Mouse (Mus musculus) gastrocnemius, postnatal 4 days (tissue): ENCODE results near the gene P2rx7. TPM values are rescaled to one million over a fixed set of nuclear protein-coding genes. Genes with fewer than 3 reads are reported as not detected.
A peak's percentile ranks its signal among the peaks of the same experiment; 100 is the strongest.

Source experiments
- DNase-seq, 2 experiments: peaks; one replicate each; pipeline ENCODE4 v3.0.0; 2021 to 2022; ENCODE audit warnings: low spot score in 2 of 2, mixed read lengths in 2 of 2
- long read RNA-seq, 2 experiments: library from polyadenylated mRNA; stranded (forward); transcript quantifications; one replicate each; pipeline ENCODE4 v2.0.0; 2021
- total RNA-seq, 2 experiments: library from RNA; stranded (reverse); gene quantifications; 2 replicates each; pipeline ENCODE4 v1.2.3; 2021

P2rx7 gene
- 1 to 10 TPM; 5.1 to 6.0 TPM for total RNA-seq
- long read RNA-seq, experiment 1, full-length matches to known transcripts: 3 of 3 reads
- long read RNA-seq, experiment 1, partial matches to known transcripts: 0 of 3 reads
- long read RNA-seq, experiment 1, other reads (novel, unspliced or antisense): 0 of 3 reads
- long read RNA-seq, experiment 2, full-length matches to known transcripts: 5 of 5 reads
- long read RNA-seq, experiment 2, partial matches to known transcripts: 0 of 5 reads
- long read RNA-seq, experiment 2, other reads (novel, unspliced or antisense): 0 of 5 reads

DNA sequence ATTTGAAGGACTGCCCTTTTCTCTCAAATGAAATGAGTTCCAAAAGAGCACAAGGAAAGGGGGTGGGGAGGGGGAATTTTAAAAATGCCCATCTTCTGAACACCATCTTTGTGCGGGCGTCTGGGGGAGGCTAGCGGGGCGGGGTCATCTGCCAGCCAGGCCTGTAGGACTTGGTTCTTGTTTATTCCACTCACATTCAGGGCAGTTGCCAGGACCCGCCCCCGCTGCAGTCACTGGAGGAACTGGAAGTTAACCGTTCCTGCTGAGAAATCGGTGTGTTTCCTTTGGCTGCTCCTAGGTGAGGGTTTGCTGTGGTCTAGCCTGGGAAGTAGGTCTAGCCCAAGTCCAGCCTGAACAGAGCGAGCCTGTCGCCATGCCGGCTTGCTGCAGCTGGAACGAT lies at the start of gene P2rx7:
Gene P2rx7, plus strand, starts transcription at position 211 of the 400 bp plus-strand sequence.
- DNase-seq: peak in 1 of 2 experiments; percentile 45

DNA sequence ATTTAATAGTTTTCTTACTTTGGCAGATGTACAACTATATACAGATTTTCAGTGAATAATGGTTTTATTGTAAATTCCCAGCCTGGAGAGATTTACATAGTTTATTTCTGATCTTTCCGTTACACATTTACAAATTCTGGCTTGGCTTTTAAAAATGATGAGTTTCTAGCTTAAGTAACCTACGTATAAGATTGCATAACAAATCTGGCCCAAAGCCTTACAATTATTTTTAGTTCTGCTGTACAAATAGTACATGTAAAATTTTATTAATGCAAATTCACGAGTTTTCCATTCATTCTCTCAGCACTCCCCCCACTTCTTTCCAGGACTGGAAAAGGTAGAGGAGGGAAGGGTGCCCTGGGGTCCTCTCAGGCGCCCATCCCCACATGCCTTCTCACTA lies 48.2 kb upstream of the P2rx7 start:
- DNase-seq: no peak

DNA sequence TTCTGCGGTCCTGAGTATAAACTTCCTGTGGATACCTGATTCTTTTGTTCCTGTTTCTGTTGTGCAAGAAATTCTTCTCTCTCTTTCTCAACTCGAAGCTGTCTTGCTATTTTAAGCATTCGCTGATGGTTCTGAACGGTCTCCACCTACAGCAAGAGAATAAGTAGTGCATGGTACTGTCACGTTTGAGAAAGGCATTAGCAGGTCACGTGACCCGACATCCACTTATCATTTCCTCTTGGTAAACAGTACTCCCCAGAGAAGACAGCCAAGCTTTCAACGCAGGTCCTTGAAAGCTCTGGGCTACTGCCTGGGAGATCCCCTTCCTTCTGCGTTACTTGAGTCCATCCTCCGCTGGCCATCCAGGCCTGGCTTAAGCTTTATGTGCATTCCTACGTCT lies 41.5 kb upstream of the P2rx7 start:
- no peak for DNase-seq

DNA sequence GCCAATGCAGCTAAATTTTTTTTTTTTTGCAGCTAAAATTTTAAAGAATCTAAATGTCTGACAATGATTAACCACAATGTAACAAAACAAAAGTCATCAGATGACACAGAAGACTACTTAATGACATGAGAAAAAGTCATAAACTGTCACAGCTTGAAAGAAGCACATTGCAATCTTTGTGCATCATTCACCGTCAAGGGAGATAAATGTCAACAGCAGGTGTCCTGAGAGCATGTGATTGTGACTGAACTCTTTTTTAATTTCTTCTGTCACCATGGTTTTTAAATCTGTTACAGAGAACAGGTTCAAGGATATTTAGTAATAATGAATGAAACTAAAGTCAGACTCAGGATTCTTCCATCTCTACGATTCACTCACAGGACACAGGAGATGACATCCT lies 38.8 kb upstream of the P2rx7 start:
- no peak for DNase-seq

DNA sequence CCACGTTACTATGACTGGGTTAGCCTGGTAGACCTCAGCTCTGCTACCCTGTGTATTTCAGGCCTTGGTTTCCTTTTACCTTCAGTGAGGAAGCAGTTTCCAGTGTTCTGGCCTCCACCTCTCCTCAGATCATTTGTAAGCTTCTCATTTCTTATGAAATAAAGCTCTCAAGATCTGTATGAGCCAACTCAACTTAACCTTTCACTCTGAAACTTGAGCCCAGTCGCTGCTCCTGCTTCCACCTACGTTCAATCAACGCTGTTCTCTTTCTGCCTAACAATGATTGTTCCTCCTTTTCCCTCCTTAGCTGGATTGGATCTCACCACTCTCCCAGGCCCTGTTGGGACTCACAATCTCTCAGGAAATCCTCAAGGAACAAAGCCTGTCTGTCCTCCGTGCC lies 32.1 kb upstream of the P2rx7 start:
- no peak for DNase-seq

DNA sequence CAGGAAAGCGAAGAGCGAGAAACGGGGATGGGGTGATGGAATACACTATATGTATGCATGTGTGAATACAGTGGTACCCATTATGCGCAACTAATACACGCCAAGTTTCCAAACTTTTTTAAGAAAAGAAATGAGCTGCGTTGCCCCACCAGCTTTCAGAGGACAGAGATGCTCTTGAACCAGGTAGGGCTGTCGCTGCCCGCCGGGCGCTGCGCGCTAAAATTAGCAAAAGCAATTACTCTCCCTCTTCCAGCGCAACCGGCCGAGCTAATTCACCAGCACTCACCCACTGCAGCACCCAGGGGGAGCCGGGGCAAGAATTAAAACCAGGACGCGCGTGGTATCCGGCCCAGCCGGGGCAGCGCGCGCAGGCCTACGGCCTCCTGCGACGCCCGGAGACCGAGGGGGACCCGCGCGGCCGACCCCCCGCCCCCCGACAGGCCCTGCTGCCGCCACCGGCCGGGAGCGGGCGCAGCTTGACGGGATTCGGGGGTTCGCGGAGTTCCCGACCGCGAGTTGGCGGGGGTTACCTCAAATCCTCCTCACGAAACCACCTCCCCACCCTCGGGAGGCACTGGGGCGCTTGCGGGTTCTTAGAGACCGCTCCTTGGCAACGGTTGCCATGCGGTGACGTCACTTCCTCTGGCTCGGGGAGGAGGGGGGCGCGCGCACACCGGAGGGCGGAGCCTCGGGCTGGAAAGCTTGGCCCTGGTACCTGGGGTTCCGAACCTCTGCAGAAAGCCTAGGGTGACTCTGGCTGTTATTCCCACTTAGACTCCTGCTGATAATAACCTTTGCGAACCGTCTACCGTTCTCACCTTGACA lies 29.6 kb upstream of the P2rx7 start, which contains the start of gene Ift81:
Gene Ift81, minus strand, starts transcription at position 611 of the 825 bp plus-strand sequence.
- DNase-seq: peak; percentile 94 to 96

DNA sequence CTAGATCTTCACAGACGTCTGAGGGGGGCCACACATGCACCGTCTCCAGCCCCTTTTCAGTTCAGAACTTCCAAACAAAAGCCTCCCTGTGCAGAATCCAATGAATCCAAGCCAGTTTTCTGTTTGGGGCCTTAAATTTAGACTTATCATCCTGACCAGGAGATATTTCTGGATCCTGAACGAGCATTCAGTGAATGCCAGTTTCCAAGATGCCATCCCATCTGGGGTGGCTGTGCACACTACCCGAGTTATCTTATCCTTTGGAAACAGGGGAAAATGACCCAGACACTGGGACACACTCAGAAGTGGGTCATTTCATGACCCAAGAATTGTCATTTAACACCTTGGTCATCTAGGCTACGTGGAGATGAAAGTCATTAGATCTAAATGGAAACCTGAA lies 26.0 kb upstream of the P2rx7 start:
- no peak for DNase-seq

DNA sequence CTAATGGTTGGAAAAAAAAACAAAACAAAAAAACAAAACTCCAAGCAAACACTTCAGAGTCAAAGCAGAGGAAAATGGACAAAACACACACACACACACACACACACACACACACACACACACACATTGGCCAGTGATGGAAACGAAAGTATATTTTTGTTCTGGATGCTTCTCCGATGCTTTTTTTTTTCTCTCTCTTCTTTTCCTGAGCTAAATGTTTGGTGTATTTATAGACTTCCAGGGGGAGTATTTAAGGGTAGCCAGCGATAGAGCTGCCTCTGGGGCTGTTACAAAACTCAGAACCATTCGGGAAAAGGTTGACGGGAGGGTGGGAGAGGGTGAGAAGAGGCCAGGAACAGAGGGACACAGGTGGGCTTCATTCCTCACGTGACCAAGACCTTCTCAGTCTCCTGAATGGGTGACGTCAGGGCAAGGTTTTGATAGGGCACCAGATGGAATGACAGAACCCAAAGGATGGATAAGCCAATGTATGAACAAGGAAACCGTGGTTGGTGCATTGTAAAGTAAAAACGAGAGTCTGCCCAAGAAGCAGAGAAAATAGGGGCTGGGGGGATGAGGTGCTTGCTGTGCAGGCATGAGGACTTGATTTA lies 23.9 kb upstream of the P2rx7 start:
- no peak for DNase-seq

DNA sequence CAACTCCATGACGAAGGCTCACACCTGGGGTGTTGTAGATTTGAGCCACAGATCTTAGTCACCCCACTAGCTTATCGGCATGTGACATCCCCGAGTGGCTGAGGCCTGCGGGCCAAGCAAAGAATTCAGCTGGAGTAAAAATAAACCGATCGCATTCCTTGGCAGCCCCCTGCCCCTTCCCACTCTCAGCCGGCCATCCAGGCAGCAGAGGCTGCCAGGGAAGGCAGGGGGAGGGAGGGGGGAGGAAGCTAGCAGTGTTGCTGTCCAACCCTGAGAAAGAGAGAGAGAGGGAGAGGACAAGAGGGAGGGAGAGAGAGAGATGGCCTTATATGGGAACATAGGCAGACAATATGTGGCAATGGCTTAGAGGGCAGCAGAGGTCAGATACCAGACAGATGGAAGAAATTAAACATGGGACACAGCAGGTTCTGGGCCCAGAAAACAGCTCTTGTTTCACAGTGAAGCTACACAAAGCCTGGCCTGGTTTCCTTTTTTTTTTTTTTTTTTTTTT lies 22.3 kb upstream of the P2rx7 start:
- DNase-seq: peak; percentile 58 to 79

DNA sequence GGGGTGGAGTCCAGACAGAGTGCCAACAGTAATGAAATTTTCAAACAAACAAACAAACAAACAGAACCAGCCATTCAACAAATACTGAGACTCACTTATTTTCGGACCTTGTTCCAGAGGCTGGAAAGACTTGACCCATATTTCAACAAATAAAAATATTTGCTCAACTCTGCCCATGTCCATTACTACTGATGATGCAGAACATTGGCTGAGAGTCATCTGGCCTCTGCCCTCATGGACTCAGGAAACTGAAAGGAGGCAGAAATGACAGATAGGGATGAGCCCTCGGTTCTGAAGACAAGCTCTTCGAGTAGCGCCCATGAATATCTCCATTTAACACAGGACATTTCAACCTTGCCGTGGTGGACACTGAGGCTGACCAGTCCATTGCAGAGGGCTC lies 21.2 kb upstream of the P2rx7 start:
- no peak for DNase-seq

DNA sequence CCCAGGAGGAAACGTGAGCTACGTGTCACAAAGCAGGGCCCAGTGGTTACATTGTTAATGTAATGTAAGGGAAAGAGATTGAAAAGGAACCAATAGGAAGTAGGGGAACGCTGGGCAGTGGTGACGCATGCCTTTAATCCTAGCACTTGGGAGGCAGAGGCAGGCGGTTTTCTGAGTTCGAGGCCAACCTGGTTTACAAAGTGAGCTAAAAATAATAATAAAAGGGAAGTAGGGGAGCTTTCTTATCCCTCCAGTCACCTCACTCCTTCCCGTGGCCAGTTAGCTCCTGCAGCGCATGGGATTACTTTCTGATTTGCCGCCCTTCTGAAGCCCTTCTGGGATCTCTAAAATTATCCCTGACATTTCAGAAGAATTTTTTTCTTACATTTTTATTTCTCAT lies 19.9 kb upstream of the P2rx7 start:
- DNase-seq: no peak

DNA sequence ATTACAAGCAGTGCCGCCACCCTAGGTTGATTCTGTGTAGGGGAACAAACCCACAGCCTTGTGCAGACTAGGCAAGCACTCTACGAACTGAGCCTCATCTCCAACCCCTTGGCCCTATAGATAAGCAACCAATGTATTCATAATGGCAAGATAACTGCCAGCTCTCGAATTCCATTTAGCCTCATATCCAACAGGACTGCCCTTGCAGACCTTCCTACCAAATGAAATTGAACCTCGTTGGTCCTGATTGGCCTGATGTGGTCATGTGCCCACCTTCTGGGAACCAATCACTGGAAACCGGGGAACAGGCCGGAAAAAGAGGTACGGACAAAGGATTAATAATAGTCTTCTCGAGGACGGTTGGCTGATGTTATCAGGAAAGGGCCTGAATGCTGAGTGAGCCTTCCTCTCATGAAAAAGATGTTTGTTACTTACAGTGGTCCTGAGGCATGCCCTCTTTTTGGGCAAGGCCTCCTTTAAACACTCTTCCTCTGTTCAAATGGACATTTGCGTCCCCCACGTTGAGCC lies 18.7 kb upstream of the P2rx7 start:
- no peak for DNase-seq

DNA sequence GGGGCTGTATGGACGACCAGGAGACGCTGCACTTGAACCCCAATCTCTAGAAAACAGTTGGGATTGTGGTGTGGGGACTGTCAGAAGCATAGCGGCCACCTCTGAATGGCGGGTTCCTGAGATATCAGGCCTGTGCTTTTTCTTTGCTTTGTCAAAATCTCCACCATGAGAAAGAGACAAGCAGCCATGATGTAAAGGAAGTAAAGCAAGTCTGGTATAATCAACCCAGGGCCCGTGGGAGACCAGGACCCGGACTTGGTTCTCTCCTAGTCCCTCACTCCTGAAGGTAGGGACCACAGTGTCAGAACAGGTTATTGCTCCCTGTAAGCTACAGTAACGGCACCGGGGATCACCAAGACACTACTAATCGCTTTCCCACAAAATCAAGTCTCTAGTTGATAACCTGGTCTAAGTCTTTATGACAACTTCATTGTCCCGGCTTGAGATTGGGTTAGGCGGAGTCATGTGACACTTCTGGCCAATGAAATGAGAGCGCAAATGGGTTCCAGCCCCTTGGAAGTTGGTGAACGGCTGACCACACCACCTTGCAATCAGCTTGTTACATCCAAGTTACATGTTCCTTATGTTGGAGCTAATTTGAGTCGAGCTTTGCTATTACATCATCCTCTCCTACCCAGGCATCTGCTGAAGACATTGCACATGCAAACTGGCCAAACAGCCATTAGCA lies 18.0 kb upstream of the P2rx7 start:
- DNase-seq: no peak

DNA sequence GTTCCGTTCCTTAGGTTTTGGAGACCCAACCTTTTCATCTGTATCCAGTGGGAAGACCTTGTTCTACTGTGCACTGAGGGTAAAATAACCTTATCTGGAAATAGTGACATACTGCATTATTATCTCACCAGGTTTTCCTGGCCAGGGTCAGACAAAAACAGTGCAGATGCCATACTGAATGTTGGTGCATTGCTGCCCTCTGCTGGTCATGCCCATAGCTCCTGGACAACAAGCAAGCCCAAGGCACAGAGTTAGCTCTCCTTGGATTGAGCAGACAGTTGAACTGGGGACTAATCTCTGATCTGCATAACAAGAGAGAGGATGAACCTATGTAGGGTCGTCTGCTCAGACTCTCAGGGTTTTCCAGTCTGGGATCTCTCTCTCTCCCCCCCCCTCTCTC lies 16.5 kb upstream of the P2rx7 start:
- DNase-seq: peak; percentile 80 to 90

DNA sequence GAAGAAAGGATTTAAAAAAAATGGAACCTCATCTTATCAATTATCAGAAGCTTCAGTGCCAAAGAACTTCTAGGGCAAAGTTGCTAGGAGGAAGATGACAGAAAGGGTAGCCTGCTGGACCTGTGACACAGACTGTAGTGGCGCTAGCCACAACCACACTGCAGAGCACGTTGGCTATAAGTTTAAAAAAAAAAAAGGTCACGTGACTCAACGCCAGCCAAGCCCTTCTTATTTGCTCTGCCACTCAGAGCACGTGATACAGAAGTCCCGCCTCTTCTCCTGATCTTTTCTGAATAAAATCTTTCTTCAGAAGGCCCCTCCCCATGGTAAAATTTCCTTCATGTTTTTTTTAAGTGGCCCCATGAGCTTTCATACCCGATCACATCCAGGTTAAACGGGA lies 8.5 kb upstream of the P2rx7 start:
- DNase-seq: no peak

DNA sequence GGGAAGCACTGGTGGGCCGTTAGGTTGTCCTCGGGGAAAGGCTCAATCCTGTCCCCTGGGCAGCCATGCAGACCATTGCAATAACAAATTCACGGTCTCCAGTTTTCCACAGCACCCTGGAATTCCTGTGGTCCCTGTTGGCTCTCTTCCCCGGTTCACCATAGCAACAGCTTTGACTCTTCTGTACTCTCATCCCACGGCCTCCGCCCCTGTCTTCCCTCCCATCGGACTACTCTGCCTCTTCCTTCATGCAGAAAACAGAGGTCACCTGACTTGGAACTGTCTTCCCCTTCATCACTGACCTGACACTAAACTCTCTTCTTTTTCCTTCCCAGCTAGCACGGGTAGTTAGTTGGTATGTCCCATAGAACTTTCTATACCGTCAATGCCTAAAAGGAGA lies 7.4 kb upstream of the P2rx7 start:
- no peak for DNase-seq

DNA sequence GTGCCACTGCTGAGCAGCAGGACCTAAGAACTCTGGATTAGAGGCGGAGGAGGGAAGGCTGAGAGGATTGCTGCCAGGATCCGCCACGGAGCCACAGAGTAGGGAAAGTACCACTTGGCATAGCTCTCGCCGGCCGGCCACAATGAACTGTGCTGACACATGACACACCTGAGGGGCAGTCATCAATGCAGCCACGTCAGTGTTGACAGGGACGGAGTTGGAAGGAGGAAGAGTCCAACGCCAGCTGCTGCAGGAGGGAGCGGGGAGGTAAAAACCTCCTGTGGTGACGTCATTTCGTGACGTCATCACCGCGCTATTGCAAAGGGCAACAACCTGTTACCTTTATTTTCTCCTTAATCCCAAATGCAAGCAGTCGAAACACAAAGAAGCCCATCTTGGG lies 6.8 kb upstream of the P2rx7 start:
- no peak for DNase-seq

DNA sequence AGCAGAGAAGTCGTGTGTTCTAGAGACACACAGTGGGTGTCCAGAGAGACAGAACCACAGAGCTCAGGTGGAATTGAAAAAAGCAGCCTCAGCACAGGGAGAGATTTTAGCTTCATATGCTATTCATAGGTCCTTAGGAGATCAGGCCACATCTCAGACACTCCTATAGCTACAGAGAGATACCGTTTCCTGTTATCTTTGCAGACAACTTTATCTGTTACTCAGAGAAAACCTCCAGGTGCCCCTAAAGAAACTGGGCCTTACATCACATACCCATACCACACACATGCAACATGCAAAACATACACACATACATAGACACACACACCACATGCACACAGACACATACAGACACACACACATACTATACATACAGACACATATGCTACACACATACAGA lies 5.4 kb upstream of the P2rx7 start:
- no peak for DNase-seq

DNA sequence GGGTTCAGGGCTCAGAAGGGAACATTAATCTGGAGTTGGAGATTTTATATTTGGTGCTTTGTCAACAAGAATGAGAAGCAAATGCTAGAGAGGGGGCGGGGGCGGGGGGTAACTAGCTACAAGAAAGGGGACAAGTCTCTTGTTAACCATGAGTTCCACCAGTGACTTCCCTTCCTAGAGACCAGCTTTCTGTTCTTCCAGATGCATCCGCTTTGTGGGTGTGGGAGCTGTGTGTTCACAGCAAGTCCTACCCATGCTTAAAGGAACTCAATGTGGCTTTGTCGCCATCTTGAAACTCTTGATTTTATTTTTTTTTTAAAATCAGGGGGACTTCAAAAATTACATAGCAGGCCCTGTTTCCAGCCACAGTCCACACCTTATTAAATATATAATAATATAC lies 4.2 kb upstream of the P2rx7 start:
- no peak for DNase-seq

DNA sequence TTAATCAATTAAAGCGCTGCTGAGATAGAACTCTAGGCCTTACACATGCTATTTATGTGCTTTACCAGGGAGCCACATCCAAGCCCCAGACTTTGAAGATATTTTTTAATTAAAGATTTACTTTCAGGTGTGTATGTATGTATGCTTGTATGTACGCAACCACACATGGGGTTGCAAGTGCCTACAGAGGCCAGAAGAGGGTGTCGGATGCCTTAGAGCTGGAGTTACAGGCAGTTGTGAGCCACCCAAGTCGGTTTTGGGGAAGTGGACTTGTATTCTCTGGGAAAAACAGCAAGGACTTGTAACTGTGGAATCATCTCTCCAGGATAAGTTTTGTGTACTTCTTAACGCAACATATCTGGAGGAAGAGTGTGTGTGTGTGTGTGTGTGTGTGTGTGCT lies 3.7 kb upstream of the P2rx7 start:
- no peak for DNase-seq

DNA sequence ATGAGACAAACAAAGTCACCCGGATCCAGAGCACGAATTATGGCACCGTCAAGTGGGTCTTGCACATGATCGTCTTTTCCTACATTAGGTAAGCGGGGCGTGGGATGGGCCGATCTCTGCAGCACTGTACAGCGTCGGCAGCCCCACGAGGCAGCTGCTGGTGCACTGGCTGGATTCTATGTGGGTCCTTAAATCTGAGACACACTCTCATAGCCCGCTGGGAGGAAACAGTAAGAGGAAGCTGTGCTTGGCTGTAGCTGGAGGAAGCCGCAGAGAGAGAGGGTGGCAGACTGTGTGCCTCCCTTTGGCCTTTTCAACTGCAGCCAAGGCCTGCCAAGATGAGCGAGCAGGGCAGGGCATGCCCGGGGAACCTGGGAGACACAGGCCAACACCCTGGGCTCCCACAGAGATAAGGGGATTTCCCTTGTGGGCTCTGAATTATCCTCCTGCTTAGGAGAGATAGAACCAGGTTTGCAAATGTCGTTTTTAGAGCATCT lies 448 bp downstream of the P2rx7 start:
- DNase-seq: no peak
